Mouse (Mus musculus) adrenal gland, adult 2 months (tissue): Measurements from ENCODE around the gene Vmn2r14. TPM values are rescaled to one million over a fixed set of nuclear protein-coding genes. Genes with fewer than 3 reads are reported as not detected.
A peak's percentile ranks its signal among the peaks of the same experiment; 100 is the strongest.
"Not testable (repeated sequence)": the region's sequence is repeated elsewhere in the genome, so short reads cannot be mapped to it uniquely, and the experiment has no call there.

Experiments used
- DNase-seq: peaks from one replicate; pipeline ENCODE4 v3.0.0; 2021
- long read RNA-seq: library from polyadenylated mRNA; stranded (forward); transcript quantifications from one replicate; pipeline ENCODE4 v2.0.0, GENCODE M21; 2021
- polyA plus RNA-seq: library from polyadenylated mRNA; depleted of rRNA; stranded (reverse); fragments of >200 nt; gene quantifications from 2 replicates; pipeline ENCODE4 v1.2.3, GENCODE M21; 2012; rRNA removed
- total RNA-seq, 2 experiments: library from RNA; stranded (reverse); gene quantifications; 2 replicates each; pipeline ENCODE4 v1.2.3; 2021

Vmn2r14 gene
- not detected for total RNA-seq
- not detected in 2 replicates for polyA plus RNA-seq
- long read RNA-seq, result 0 reads

DNA sequence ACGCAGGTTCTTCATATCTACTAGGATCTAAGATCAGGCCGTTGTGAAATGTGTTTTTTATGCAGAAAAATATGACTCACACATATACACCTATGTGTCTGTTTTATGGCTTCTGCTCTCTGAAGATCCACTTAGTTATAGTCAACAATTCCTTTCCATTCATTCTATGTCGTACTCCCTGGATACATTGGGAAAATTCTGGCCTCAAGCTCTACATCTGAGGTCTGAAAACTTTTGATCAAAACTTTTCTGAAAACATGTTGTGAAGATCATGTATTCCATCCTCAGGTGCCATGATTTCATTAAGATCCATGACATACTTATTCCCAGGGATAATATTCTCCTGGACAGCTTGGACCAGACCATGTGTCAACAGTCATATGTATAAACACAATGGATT, at the start of gene Vmn2r14:
TSS of gene Vmn2r14 (minus strand) at position 101 of the 400 bp plus-strand sequence.
- DNase-seq, result no peak

DNA sequence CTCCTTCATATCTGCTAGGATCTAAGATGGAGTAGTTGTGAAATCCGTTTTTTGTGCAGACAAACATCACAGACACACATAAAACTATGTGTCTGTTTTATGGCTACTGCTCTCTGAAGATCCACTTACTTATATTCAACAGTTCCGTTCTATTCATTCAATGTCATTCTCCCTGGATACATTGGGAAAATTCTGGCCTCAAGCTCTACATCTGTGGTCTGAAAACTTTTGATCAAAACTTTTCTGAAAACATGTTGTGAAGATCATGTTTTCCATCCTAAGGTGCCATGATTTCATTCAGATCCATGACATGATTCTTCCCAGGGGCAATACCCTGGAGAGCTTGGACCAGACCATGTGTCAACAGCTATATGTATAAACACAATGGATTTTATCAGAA, 32.4 kb downstream of the Vmn2r14 start, which contains the start of gene Vmn2r13:
TSS of gene Vmn2r13 (minus strand) at position 101 of the 400 bp plus-strand sequence.
- not testable (repeated sequence) for DNase-seq

DNA sequence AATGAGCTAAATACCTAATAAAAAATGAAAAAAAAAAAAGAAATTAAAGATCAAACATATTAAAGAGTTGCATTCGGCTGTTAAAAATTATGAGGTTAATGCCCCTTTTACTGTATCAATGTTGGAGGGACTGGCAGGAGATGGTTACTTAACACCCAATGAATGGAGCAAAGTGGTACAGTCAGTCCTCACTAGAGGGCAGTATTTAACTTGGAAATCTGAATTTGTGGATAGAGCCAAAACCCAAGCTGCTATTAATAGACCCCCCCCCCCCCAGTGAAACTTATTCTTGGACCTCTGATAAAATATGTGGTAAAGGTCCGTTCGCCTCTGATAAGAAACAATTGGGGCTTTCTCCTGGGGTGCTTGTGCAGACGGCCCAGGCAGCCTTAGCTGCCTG, 57.7 kb downstream of the Vmn2r14 start:
- peak; percentile 33 for DNase-seq

Other genes with a start within 250 kb of the Vmn2r14 start
- not detected for gene Vmn2r10, start 218.2 kb downstream of the Vmn2r14 start, total RNA-seq
- gene Vmn2r10, start 218.2 kb downstream of the Vmn2r14 start, polyA plus RNA-seq, result not detected in 2 replicates
- not detected for gene Vmn2r11, start 165.1 kb downstream of the Vmn2r14 start, total RNA-seq
- gene Vmn2r11, start 165.1 kb downstream of the Vmn2r14 start, polyA plus RNA-seq, result not detected in 2 replicates
- gene Vmn2r12, start 126.8 kb downstream of the Vmn2r14 start, total RNA-seq, result not detected
- gene Vmn2r12, start 126.8 kb downstream of the Vmn2r14 start, polyA plus RNA-seq, result not detected in 2 replicates
- gene Vmn2r13, start 32.5 kb downstream of the Vmn2r14 start, total RNA-seq, result under 1 TPM; 0.07 to 0.12 TPM
- gene Vmn2r13, start 32.5 kb downstream of the Vmn2r14 start, polyA plus RNA-seq, result 0.04 TPM in 1 of 2 replicates, not detected in the other
- gene Vmn2r15, start 72.9 kb upstream of the Vmn2r14 start, total RNA-seq, result not detected
- not detected in 2 replicates for gene Vmn2r15, start 72.9 kb upstream of the Vmn2r14 start, polyA plus RNA-seq
- not detected for gene Vmn2r16, start 105.5 kb upstream of the Vmn2r14 start, total RNA-seq
- not detected in 2 replicates for gene Vmn2r16, start 105.5 kb upstream of the Vmn2r14 start, polyA plus RNA-seq
- not detected for gene Vmn2r17, start 195.0 kb upstream of the Vmn2r14 start, total RNA-seq
- not detected in 2 replicates for gene Vmn2r17, start 195.0 kb upstream of the Vmn2r14 start, polyA plus RNA-seq